Mouse (Mus musculus) E14TG2a.4 (cell line): ENCODE results near the gene Gm21985.
"Not testable (repeated sequence)": the region's sequence is repeated elsewhere in the genome, so short reads cannot be mapped to it uniquely, and the experiment has no call there.

Source experiments
- CTCF ChIP-seq: conservative IDR thresholded peaks from 2 replicates; pipeline ENCODE4 v1.5.1; 2014; ENCODE audit warnings: low read length
- NANOG ChIP-seq: IDR thresholded peaks from 2 replicates; pipeline ENCODE4 v1.6.1; 2014; ENCODE audit warnings: borderline replicate concordance, low read length, mixed read lengths

GRCm38 (mm10) chr2:112428534-112428933 lies 162.4 kb downstream of the Gm21985 start:
- not testable (repeated sequence) for TF ChIP-seq CTCF, NANOG
